Mouse (Mus musculus) embryonic fibroblast, embryonic 13.5 days (primary cell): ENCODE results near the gene Scaper. TPM values are rescaled to one million over a fixed set of nuclear protein-coding genes. Genes with fewer than 3 reads are reported as not detected.

Source experiments
- H3K27ac ChIP-seq: 2 replicates; pipeline ENCODE4 v1.5.1; 2012; ENCODE audit warnings: low read length, control low read depth, inconsistent platforms; ENCODE audit not compliant: insufficient read depth
- H3K4me1 ChIP-seq: 2 replicates; pipeline ENCODE4 v1.6.1; 2011; ENCODE audit warnings: low read length; ENCODE audit not compliant: control insufficient read depth, insufficient read depth
- H3K4me3 ChIP-seq: 2 replicates; pipeline ENCODE4 v1.5.1; 2011; ENCODE audit warnings: mild to moderate bottlenecking, control low read depth, low read length; ENCODE audit not compliant: insufficient read depth
- CTCF ChIP-seq: IDR thresholded peaks from 2 replicates; pipeline ENCODE4 v1.5.1; 2011; ENCODE audit warnings: mild to moderate bottlenecking, control low read depth, low read length, moderate library complexity, borderline replicate concordance; ENCODE audit not compliant: insufficient read depth
- POLR2A ChIP-seq: IDR thresholded peaks from 2 replicates; pipeline ENCODE4 v1.6.1; 2011; ENCODE audit warnings: low read depth, mild to moderate bottlenecking, control low read depth, low read length, moderate library complexity
- polyA plus RNA-seq: library from polyadenylated mRNA; stranded (reverse); fragments of >200 nt; gene quantifications from 2 replicates; pipeline ENCODE4 v1.2.4, GENCODE M21; 2011; ENCODE audit warnings: low read depth; ENCODE audit not compliant: missing spikeins, insufficient read length

Scaper gene
- polyA plus RNA-seq, 1 experiment = 14.1 TPM

- no peaks in the 10 kb centered on the region for H3K4me1 ChIP-seq
- H3K4me3 ChIP-seq = peak overlapping the region; percentile 76
- no peak for TF ChIP-seq POLR2A
- TF ChIP-seq CTCF = no peak
- peak overlapping the region; percentile 55 for H3K27ac ChIP-seq
Observed at GRCm38 (mm10) chr9:55511521-55511993, 426.4 kb downstream of the Scaper start.

- no peak for TF ChIP-seq CTCF
- no peak for TF ChIP-seq POLR2A
- Histone ChIP-seq H3K4me1 (no peaks in the 10 kb centered on the region), H3K4me3 (peak overlapping the region; percentile 76), H3K27ac (no peak overlapping the region)
Observed at GRCm38 (mm10) chr9:55510651-55511235, 427.2 kb downstream of the Scaper start.

- H3K4me3 ChIP-seq = no peak overlapping the region
- no peak overlapping the region for H3K27ac ChIP-seq
- TF ChIP-seq CTCF (no peak), POLR2A (no peak)
- H3K4me1 ChIP-seq = no peaks in the 10 kb centered on the region
Observed at GRCm38 (mm10) chr9:55509731-55510130, 428.2 kb downstream of the Scaper start.

GRCm38 (mm10) chr9:55508701-55509100 lies 429.2 kb downstream of the Scaper start:
- no peak overlapping the region for H3K4me3 ChIP-seq
- TF ChIP-seq CTCF = no peak
- no peak for TF ChIP-seq POLR2A
- H3K4me1 ChIP-seq = no peaks in the 10 kb centered on the region
- no peak overlapping the region for H3K27ac ChIP-seq

- Histone ChIP-seq H3K4me3 (no peak overlapping the region), H3K27ac (no peak overlapping the region), H3K4me1 (no peaks in the 10 kb centered on the region)
- TF ChIP-seq POLR2A (no peak), CTCF (no peak)
Observed at GRCm38 (mm10) chr9:55507922-55508321, 430.0 kb downstream of the Scaper start.

Other genes with a start within 250 kb of the Scaper start
- not detected in 2 replicates for gene 4930563M21Rik, start 72.4 kb upstream of the Scaper start, polyA plus RNA-seq
- 142 and 173 TPM in 2 replicates for gene Rcn2, start 103.7 kb upstream of the Scaper start, polyA plus RNA-seq
- gene Pstpip1, start 151.8 kb upstream of the Scaper start, polyA plus RNA-seq = 2.6 and 4.1 TPM in 2 replicates
- gene Tspan3, start 227.4 kb upstream of the Scaper start, polyA plus RNA-seq = 178 and 183 TPM in 2 replicates